Mouse (Mus musculus) MEL-GATA-1-ER (cell line): ENCODE data around the gene Cd79b.

ENCODE experiments used
- DNase-seq: peaks from one replicate; pipeline ENCODE4 v3.0.0-alpha.2; 2012; ENCODE audit warnings: low read depth; ENCODE audit errors: extremely low read depth

Cd79b gene

GRCm38 (mm10) chr11:106318406-106319366, 4.1 kb upstream of the Cd79b start:
- DNase-seq: no peak

- DNase-seq: no peak
These were observed 3.2 kb upstream of the Cd79b start for GRCm38 (mm10) chr11:106317801-106318200.

- no peak for DNase-seq
These were observed 1.9 kb upstream of the Cd79b start for GRCm38 (mm10) chr11:106316416-106316815.

- no peak for DNase-seq
These were observed 1.0 kb downstream of the Cd79b start for GRCm38 (mm10) chr11:106313533-106313932.

- no peak for DNase-seq
These were observed 4.4 kb downstream of the Cd79b start for GRCm38 (mm10) chr11:106310123-106310522.

GRCm38 (mm10) chr11:106308162-106308561, 6.4 kb downstream of the Cd79b start:
- DNase-seq: no peak

- DNase-seq: no peak
These were observed 7.1 kb downstream of the Cd79b start for GRCm38 (mm10) chr11:106307432-106307831.

- DNase-seq: no peak
These were observed 7.8 kb downstream of the Cd79b start for GRCm38 (mm10) chr11:106306758-106307157.

GRCm38 (mm10) chr11:106306065-106306385, 8.5 kb downstream of the Cd79b start:
- DNase-seq: no peak

- DNase-seq: no peak
These were observed 9.1 kb downstream of the Cd79b start for GRCm38 (mm10) chr11:106305348-106306064.

GRCm38 (mm10) chr11:106302634-106303033, 11.9 kb downstream of the Cd79b start:
- peak; percentile 60 for DNase-seq

GRCm38 (mm10) chr11:106301765-106302164, 12.8 kb downstream of the Cd79b start, which contains the start of gene Gh:
TSS of gene Gh (minus strand) at chr11:106301865.
- DNase-seq: no peak

- no peak for DNase-seq
These were observed 22.7 kb downstream of the Cd79b start for GRCm38 (mm10) chr11:106291861-106292260.

GRCm38 (mm10) chr11:106290376-106290775, 24.2 kb downstream of the Cd79b start:
- no peak for DNase-seq

- no peak for DNase-seq
These were observed 25.2 kb downstream of the Cd79b start for GRCm38 (mm10) chr11:106289369-106289768.

- no peak for DNase-seq
These were observed 27.6 kb downstream of the Cd79b start for GRCm38 (mm10) chr11:106286987-106287386.

- no peak for DNase-seq
These were observed 28.4 kb downstream of the Cd79b start for GRCm38 (mm10) chr11:106286206-106286605.

- no peak for DNase-seq
These were observed 30.4 kb downstream of the Cd79b start for GRCm38 (mm10) chr11:106284126-106284525.

GRCm38 (mm10) chr11:106283371-106283770, 31.2 kb downstream of the Cd79b start:
- no peak for DNase-seq

- DNase-seq: no peak
These were observed 32.1 kb downstream of the Cd79b start for GRCm38 (mm10) chr11:106282452-106282851.

GRCm38 (mm10) chr11:106276454-106276853, 38.1 kb downstream of the Cd79b start, which contains the start of gene Tcam1:
TSS of gene Tcam1 (plus strand) at chr11:106276672.
- peak; percentile 94 for DNase-seq

GRCm38 (mm10) chr11:106274971-106275411, 39.6 kb downstream of the Cd79b start:
- no peak for DNase-seq
